ENCODE assay signal across 8 mouse cellular contexts in genomic region chr17:4907181-4907752, GRCm38 (mm10).
DNase-seq lines count a peak whose midpoint lies in the region; ATAC-seq and TF ChIP-seq lines count a peak whose summit lies in the region.

No protein-coding gene starts in this region.

- no peaks in the 10 kb centered on the region for H3K27me3 ChIP-seq in forebrain, embryonic 10.5 days (ENCODE audit: poor library complexity, severe bottlenecking)
- H3K27me3 ChIP-seq in hindbrain, embryonic 14.5 days (ENCODE audit: control insufficient read depth, insufficient read depth, low read length) = no peaks in the 10 kb centered on the region
- no peaks in the 10 kb centered on the region for H3K27me3 ChIP-seq in splenic B cell, adult 2 months (ENCODE audit: control insufficient read depth, insufficient read depth, low read length, poor library complexity, severe bottlenecking)

- peak overlapping the region; percentile 87 for H3K9ac ChIP-seq in hindbrain, embryonic 14.5 days

- H3K4me2 ChIP-seq in hindbrain, embryonic 14.5 days (replicated peaks) = peak overlapping the region; percentile 73

- peak overlapping the region; percentile 61 for H3K4me3 ChIP-seq in bone marrow macrophage, adult 2 months (ENCODE audit: insufficient read depth, low read length)
- H3K4me3 ChIP-seq in forebrain, embryonic 10.5 days = peak overlapping the region; percentile 59
- H3K4me3 ChIP-seq in hindbrain, embryonic 14.5 days (replicated peaks; ENCODE audit: low read length) = peak overlapping the region; percentile 45

- TF ChIP-seq POLR2A in bone marrow macrophage, adult 2 months (IDR thresholded peaks at IDR 0.05; ENCODE audit: borderline replicate concordance, low read depth, low read length) = no peak

- TF ChIP-seq CTCF in bone marrow macrophage, adult 2 months (IDR thresholded peaks at IDR 0.05; ENCODE audit: low read depth, low read length) = no peak

- WGBS in forebrain, embryonic 10.5 days = under 1% methylated on average over 12 of the region's 14 CpGs
- WGBS in hindbrain, embryonic 14.5 days = under 1% methylated on average over 12 of the region's 14 CpGs

- H3K27ac ChIP-seq in bone marrow macrophage, adult 2 months (ENCODE audit: insufficient read depth, low read depth, low read length) = 0 out of 2 replicates have a peak overlapping the region, but pooled peaks have one; percentile 17
- peak overlapping the region; percentile 97 for H3K27ac ChIP-seq in forebrain, embryonic 10.5 days
- peak overlapping the region; percentile 99 for H3K27ac ChIP-seq in hindbrain, embryonic 14.5 days

- 0 out of 2 replicates have a peak, but pooled peaks cover 2% of the 10 kb centered on the region for H3K4me1 ChIP-seq in bone marrow macrophage, adult 2 months (ENCODE audit: control insufficient read depth, insufficient read depth, low read length)
- peaks cover 19% of the 10 kb centered on the region for H3K4me1 ChIP-seq in forebrain, embryonic 10.5 days
- H3K4me1 ChIP-seq in hindbrain, embryonic 14.5 days (replicated peaks; ENCODE audit: control insufficient read depth, insufficient read depth, low read length) = peaks cover 15% of the 10 kb centered on the region

- peak; percentile 71 for ATAC-seq in hindbrain, embryonic 14.5 days (ENCODE audit: low FRiP score)

- DNase-seq in heart, adult 11 months = peak; percentile 87
- DNase-seq in heart, postnatal 25 days (ENCODE audit: low spot score) = no peak
- peak; percentile 70 for DNase-seq in forebrain, embryonic 10.5 days (ENCODE audit: extremely low spot score, low spot score)
- peak; percentile 77 for DNase-seq in hindbrain, embryonic 14.5 days (ENCODE audit: low spot score)
- DNase-seq in layer of hippocampus, postnatal 25 days (ENCODE audit: extremely low spot score in 1 of 2, low spot score in 1 of 2) = peak; percentile 15 to 40
- peak; percentile 48 for DNase-seq in lung, postnatal 36 days
- peak; percentile 34 for DNase-seq in splenic B cell, adult 2 months (ENCODE audit: low read depth, low spot score)

- no peaks in the 10 kb centered on the region for H3K36me3 ChIP-seq in forebrain, embryonic 10.5 days (replicated peaks)
- no peaks in the 10 kb centered on the region for H3K36me3 ChIP-seq in hindbrain, embryonic 14.5 days (replicated peaks; ENCODE audit: control insufficient read depth, insufficient read depth)
- no peaks in the 10 kb centered on the region for H3K36me3 ChIP-seq in splenic B cell, adult 2 months (ENCODE audit: control insufficient read depth, insufficient read depth, low read length, poor library complexity, severe bottlenecking)

- intact Hi-C loops in heart, postnatal 25 days (cut with DNase I) = loop anchor here (5.0 kb wide), 3 partner anchors 130 to 295 kb away; no protein-coding TSS in a partner anchor

- no peaks in the 10 kb centered on the region for H3K9me3 ChIP-seq in forebrain, embryonic 10.5 days
- no peaks in the 10 kb centered on the region for H3K9me3 ChIP-seq in hindbrain, embryonic 14.5 days (ENCODE audit: control insufficient read depth, low read length)

Comparison
In these comparisons a context has a peak if more than half of its experiments do, and no peak if none do; other contexts are left out.
1. H3K27ac ChIP-seq: peak in every context shown above with its lines; median percentile 99 in hindbrain, embryonic 14.5 days; 97 in forebrain, embryonic 10.5 days; 17 in bone marrow macrophage, adult 2 months.